Comparison of ENCODE assay signal across 22 mouse cellular contexts in the genomic region with DNA sequence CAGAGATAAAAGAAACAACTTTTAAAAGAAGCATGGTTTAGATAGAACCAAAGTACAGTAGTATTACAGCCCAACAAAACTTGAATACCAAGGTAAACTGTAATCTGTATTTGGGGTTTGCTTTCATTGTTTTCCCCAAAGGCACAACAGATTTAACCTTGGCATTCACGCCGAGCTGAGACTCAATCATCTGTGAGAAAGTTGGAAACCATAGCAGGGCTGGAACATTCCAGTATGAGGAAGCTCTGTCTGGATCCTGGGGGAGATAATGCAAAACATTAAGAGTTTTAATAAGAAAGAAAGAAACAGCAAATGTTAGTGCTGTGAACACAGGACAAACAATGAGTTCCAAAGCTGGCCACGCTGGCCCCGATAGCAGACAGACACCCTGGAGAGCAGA.
DNase-seq lines count a peak whose midpoint lies in the region; ATAC-seq and TF ChIP-seq lines count a peak whose summit lies in the region.
"Had no signal": no experiment of that assay in that cellular context is flagged by ENCODE, and none has a peak within 500 bp of the region (broad histone marks: within the 10 kb centered on the region; RNA-seq: fewer than 3 reads in every experiment).

No protein-coding gene starts in this region.

- TF ChIP-seq POLR2A in embryonic fibroblast, embryonic 13.5 days (IDR thresholded peaks at IDR 0.05; ENCODE audit: low read depth, low read length), result no peak

- H3K27me3 ChIP-seq in midbrain, postnatal 0 days (ENCODE audit: insufficient read depth, low read length), result no peaks in the 10 kb centered on the region
- H3K27me3 ChIP-seq in midbrain, embryonic 11.5 days (ENCODE audit: control insufficient read depth, insufficient read depth, low read length), result 0 out of 2 replicates have a peak, but pooled peaks cover 2% of the 10 kb centered on the region
- H3K27me3 ChIP-seq: heart, embryonic 13.5 days; hindbrain, embryonic 12.5 days; intestine, embryonic 15.5 days had no signal

- ATAC-seq in midbrain, postnatal 0 days (ENCODE audit: low FRiP score), result no peak
- no peak for ATAC-seq in midbrain, embryonic 11.5 days (ENCODE audit: low FRiP score)
- ATAC-seq: CD4-positive, CD25-positive, alpha-beta regulatory T cell, adult 4 months; forebrain, embryonic 14.5 days; intestine, embryonic 15.5 days had no signal

- no peak overlapping the region for H3K9ac ChIP-seq in midbrain, postnatal 0 days (replicated peaks; ENCODE audit: low read length, poor library complexity, severe bottlenecking)
- H3K9ac ChIP-seq in midbrain, embryonic 11.5 days (ENCODE audit: low read length), result no peak overlapping the region
- H3K9ac ChIP-seq: heart, embryonic 13.5 days; hindbrain, embryonic 12.5 days; intestine, embryonic 15.5 days had no signal

- H3K4me3 ChIP-seq in midbrain, postnatal 0 days (ENCODE audit: low read depth, low read length), result no peak overlapping the region
- no peak overlapping the region for H3K4me3 ChIP-seq in midbrain, embryonic 11.5 days (ENCODE audit: low read depth, low read length)
- H3K4me3 ChIP-seq in embryonic fibroblast, embryonic 13.5 days (ENCODE audit: insufficient read depth, low read length), result no peak overlapping the region
- H3K4me3 ChIP-seq: forebrain, embryonic 10.5 days; heart, embryonic 13.5 days; hindbrain, embryonic 12.5 days; intestine, embryonic 15.5 days had no signal

- TF ChIP-seq CTCF in midbrain, postnatal 0 days (IDR thresholded peaks at IDR 0.05), result no peak
- no peak for TF ChIP-seq CTCF in embryonic fibroblast, embryonic 13.5 days (IDR thresholded peaks at IDR 0.05; ENCODE audit: borderline replicate concordance, insufficient read depth, low read length)

- no peaks in the 10 kb centered on the region for H3K9me3 ChIP-seq in midbrain, postnatal 0 days (ENCODE audit: low read length)
- H3K9me3 ChIP-seq in midbrain, embryonic 11.5 days (ENCODE audit: control insufficient read depth, low read length), result no peaks in the 10 kb centered on the region
- H3K9me3 ChIP-seq: forebrain, embryonic 10.5 days; hindbrain, embryonic 12.5 days; intestine, embryonic 15.5 days had no signal

- peaks cover 7% of the 10 kb centered on the region; the same call in 1 of the 2 replicates for H3K4me1 ChIP-seq in midbrain, postnatal 0 days (ENCODE audit: insufficient read depth, low read length)
- H3K4me1 ChIP-seq in midbrain, embryonic 11.5 days (ENCODE audit: control insufficient read depth, insufficient read depth, low read length), result peaks cover 8% of the 10 kb centered on the region
- peaks cover 5% of the 10 kb centered on the region for H3K4me1 ChIP-seq in embryonic fibroblast, embryonic 13.5 days (ENCODE audit: control insufficient read depth, insufficient read depth, low read length)
- H3K4me1 ChIP-seq: intestine, embryonic 15.5 days had no signal

- 62% methylated on average over 4 of the region's 4 CpGs for WGBS in midbrain, postnatal 0 days
- WGBS in midbrain, embryonic 11.5 days, result 69% methylated on average over 4 of the region's 4 CpGs

- no peak overlapping the region for H3K27ac ChIP-seq in midbrain, postnatal 0 days (ENCODE audit: low read depth, low read length)
- H3K27ac ChIP-seq in midbrain, embryonic 11.5 days (ENCODE audit: low read depth, low read length), result no peak overlapping the region
- peak overlapping the region; percentile 73 for H3K27ac ChIP-seq in embryonic fibroblast, embryonic 13.5 days (ENCODE audit: insufficient read depth, low read length)
- H3K27ac ChIP-seq: forebrain, embryonic 10.5 days; heart, embryonic 13.5 days; hindbrain, embryonic 12.5 days; intestine, embryonic 15.5 days had no signal

- H3K4me2 ChIP-seq in midbrain, postnatal 0 days (ENCODE audit: low read depth, low read length, poor library complexity, severe bottlenecking), result no peak overlapping the region
- H3K4me2 ChIP-seq in midbrain, embryonic 11.5 days, result no peak overlapping the region
- H3K4me2 ChIP-seq: heart, embryonic 13.5 days; hindbrain, embryonic 12.5 days; intestine, embryonic 15.5 days had no signal

- no peaks in the 10 kb centered on the region for H3K36me3 ChIP-seq in midbrain, postnatal 0 days (ENCODE audit: insufficient read depth, low read length)
- no peaks in the 10 kb centered on the region for H3K36me3 ChIP-seq in midbrain, embryonic 11.5 days (ENCODE audit: control insufficient read depth, insufficient read depth, low read length)
- H3K36me3 ChIP-seq: forebrain, embryonic 10.5 days; heart, embryonic 13.5 days; hindbrain, embryonic 12.5 days; intestine, embryonic 15.5 days had no signal

- DNase-seq in adrenal gland, postnatal 14 days, result peak; percentile 4
- no peak for DNase-seq in adrenal gland, postnatal 4 days (ENCODE audit: low spot score in 2 of 2)
- peak; percentile 6 for DNase-seq in heart, postnatal 4 days
- no peak for DNase-seq in heart, adult 9 months (ENCODE audit: low spot score in 2 of 2)
- DNase-seq in midbrain, postnatal 0 days (ENCODE audit: low spot score), result peak; percentile 6
- DNase-seq in midbrain, embryonic 11.5 days (ENCODE audit: low spot score, missing footprints), result no peak
- no peak for DNase-seq in right cerebral cortex, postnatal 14 days
- DNase-seq: adrenal gland, postnatal 10 days; B cell, adult 2 months; cerebellum, adult 18-20 months; cerebellum, adult 9-11 months; cerebellum, postnatal 36 days; gastrocnemius, postnatal 10 days; heart, postnatal 36 days; kidney, adult 8-10 months had no signal

Comparison
In these comparisons a context has a peak if more than half of its experiments do, and no peak if none do; other contexts are left out.
1. DNase-seq: peak in adrenal gland, postnatal 14 days (single experiment), heart, postnatal 4 days (single experiment) and midbrain, postnatal 0 days (single experiment); none in adrenal gland, postnatal 4 days (0 of 2), heart, adult 9 months (0 of 2), midbrain, embryonic 11.5 days (single experiment) and right cerebral cortex, postnatal 14 days (single experiment).